Mouse (Mus musculus): ENCODE measurements around the gene Ppp1r1b. TPM values are rescaled to one million over a fixed set of nuclear protein-coding genes. Genes with fewer than 3 reads are reported as not detected.

The Ppp1r1b gene
- total RNA-seq, 2 experiments from 2014 or later = 0.35 TPM; not detected in 1

DNA sequence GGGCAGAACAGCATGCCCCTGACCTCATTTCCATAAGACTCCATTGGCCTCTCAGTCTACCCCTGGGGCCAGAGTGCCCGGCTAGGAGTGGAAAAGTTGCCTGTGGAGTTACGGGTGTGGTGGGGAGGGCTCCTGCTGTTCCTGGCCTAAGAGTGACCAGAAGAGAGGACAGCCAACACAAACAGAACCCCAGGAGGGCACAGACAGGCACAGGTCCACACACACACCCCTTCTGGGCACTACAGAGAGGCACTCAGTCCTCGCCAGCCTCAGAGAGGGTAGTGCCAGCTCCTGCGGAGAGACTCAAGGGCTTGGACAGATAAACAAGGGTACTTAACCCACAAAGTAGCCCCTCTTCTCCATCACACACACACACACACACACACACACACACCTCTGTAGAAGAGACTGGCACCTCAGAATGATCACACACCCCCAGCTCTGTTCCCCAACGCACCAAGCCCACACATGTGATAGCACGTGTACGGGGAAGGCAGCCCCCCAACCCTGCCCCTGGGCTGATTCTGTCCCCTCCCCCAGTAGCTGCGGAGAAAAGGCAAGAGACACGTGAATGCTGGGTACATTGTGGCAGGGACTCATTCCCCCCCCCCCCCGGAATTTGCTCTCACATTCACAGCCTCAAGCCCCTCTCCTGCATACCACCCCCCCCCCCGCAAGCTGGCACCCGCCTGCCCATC, 670 bp upstream of the Ppp1r1b start:
- no peak for DNase-seq

DNA sequence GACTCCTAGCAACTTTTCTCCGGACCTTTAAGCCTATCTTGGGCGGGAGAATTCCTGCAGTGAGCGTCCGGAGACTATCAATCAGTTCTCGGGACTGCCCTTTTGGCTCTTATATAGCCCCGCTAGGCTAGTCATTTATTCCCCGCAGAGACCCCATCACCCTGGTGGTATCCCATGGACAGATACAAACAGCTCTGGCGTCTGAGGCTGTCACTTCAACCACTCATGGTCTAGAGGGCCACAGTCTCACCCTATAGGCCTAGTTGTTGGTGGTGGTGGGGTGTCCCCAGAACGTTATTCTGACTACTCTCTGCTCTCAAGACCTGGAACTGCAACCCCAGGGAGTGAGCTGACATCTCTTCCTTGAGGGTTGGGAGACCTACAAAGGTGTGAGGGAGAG, 1.1 kb downstream of the Ppp1r1b start:
- no peak for DNase-seq

DNA sequence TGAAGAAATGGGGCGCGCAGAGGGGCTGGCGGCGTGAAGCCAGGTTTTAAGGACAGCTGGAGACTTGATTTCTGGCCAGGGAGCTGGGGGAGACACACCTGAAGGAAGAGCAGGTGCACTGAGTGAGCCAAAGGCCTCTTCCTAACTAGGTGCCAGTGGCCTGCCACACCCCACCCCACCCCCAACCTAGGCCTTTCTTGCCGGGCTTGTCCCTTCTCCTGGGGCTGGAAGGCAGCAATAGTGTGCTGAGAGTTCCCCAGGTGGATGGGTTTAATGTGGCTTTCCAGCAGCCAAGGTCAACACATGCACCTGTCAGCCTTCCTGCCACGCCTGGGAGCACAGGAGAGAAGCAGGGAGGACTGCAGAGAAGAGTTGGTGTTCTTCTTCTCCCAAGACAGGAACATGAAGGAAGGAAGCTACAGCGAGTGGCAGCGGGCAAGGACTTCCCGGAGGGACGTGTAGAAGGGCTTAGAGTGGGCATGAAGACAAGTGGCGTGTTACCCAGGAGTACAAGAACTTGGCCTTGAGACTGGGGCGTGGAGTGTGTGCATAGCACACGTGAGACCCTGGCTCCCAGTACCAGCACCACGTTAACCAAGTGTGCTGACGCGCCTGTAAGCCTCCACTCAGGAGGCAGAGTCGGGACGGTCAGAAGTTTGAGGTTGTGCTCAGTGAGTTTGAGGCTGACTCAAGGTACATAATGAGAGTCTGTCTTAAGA, 4.2 kb downstream of the Ppp1r1b start:
- no peak for DNase-seq

DNA sequence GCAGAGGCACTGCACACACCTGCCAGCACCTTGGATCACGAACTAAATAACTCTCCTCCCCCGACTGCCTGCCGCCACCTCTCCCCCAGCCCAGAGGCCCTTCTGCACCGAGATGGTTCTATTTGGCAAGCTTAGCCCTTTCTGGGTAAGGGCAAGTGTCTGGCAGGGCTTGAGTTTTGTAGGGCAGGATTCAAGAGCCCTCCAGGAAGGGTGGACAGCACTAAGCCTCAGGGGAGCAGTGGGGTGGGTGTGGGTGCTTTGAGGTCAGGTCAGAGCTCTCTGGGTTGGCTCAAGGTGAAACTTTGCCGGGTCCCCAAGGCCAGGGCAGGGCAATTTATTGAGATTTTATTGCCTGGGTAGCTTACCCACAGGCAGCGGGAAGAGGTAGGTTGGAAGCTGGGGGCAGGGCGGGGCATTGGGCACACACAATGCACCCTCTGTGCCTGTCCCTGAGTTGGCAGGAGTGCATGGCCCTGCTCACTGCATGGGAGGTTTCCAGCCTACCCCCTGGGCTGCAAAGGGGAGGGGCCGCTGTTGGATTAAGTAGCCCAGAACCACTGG, 5.5 kb downstream of the Ppp1r1b start:
- no peak for DNase-seq

DNA sequence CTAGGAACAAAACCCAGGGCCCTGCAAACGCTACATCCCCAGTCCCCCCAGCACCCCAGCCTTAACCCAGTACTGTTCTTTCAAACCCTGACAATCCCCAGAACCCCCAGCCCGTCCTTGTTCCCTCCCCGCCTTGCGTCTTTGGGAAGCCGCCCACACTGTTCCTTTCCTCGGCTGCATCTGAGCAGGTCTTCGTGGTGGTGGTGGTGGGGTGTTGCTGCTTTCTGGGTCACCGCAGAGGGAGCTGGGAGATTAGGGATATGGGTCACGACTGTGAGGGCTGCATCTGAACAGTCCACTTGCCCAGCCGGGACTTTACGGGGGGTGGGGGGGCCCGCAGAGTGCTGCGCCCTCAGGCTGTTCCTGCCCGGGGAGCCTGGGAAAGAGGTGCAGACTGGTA, 6.2 kb downstream of the Ppp1r1b start:
- DNase-seq = no peak

DNA sequence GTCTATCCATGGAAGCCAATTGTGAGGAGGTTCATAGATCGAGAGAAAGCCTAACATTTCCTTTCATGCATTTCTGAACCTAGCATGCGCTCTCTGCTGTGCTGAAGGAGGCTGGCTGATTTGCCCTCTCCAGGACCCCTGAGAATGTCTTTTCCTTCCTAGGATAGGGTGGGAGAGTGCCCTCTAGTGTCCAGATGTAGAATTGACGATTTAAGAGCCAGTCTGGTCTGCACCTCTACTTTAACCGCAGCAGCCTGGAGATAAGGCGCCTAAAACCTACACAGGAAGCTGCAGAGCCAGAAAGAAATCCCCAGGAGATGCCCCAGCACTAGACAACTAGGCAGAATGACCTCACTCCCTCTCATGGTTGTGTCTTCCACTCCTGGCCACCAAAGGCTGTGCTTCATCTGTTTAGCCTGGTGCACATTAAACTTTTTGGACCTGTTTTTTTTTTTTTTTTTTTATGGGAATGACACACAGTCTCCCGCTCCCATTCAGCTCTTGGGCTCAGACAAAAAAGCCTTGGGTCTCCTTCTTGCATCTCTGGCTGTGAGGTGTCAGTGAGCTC, 7.6 kb downstream of the Ppp1r1b start:
- no peak for DNase-seq

DNA sequence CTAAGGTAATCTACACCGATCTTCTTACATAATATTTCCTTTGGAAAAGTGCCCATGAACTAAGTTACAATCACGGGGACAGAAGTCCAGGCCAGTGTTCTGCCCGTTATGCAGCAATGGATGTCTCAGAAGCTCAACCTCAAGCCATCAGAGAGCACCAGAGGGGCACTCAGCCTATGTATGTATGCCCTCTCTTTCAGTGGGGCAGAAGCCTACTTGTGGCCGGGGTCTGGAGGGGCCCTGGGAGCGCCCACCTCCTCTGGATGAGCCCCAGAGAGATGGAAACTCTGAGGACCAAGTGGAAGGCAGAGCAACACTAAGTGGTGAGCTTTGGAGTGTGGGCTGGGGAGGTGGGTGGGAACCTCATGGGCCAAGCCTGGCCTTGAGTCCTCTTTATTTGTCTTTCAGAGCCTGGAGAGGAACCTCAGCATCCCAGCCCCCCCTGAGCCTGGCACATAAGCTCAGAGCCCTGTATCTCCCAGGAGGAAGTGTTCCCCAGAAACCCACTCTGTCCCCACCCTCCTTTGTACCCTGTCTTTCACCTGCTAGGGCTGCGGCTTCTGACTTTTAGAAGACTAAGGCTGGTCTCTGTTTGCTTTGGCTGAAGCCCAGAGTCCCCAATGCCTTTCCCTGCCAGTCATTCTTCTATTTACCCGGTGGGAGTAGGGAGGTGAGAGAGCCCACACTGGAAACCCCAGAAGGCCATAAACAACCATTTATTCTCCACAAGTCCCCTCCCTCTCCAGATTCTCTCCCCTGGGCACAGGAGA, 8.6 kb downstream of the Ppp1r1b start:
- no peak for DNase-seq

DNA sequence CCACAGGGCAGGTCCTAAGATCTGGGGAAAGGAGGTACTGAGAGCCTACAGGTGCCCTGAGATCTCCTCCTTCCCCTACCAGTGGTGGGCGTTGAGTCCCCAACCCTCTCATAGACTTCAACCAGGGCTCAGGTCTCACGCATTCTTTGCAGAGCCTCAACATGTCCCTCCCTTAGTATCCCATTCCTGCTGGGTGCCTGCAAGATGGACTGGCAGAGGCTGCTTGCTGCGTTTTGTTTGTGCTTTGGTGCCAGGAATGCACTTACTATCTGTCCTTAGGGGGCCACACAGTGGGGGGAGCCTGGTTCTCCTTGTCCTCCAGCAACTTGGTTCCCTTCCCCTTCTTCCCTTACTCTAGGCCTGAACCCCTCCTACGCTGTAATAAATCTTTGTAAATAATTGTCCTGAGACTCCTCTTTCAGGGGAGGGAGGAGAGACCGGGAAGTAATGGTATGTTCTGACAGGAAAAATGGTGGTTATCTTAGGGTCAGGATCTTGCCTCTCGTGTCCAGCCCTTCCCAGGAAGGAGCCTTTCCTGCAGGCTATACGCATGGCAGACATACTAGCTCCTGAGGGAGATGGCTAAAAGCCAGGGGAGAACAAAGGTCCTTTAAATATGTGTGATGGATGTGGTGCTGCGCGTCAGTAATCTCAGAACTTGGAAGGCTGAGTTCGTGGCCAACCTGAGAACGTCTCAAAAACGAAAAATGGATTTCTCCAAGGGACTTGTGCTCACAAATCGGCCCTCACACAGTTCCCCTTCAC, 9.4 kb downstream of the Ppp1r1b start:
- no peak for DNase-seq

DNA sequence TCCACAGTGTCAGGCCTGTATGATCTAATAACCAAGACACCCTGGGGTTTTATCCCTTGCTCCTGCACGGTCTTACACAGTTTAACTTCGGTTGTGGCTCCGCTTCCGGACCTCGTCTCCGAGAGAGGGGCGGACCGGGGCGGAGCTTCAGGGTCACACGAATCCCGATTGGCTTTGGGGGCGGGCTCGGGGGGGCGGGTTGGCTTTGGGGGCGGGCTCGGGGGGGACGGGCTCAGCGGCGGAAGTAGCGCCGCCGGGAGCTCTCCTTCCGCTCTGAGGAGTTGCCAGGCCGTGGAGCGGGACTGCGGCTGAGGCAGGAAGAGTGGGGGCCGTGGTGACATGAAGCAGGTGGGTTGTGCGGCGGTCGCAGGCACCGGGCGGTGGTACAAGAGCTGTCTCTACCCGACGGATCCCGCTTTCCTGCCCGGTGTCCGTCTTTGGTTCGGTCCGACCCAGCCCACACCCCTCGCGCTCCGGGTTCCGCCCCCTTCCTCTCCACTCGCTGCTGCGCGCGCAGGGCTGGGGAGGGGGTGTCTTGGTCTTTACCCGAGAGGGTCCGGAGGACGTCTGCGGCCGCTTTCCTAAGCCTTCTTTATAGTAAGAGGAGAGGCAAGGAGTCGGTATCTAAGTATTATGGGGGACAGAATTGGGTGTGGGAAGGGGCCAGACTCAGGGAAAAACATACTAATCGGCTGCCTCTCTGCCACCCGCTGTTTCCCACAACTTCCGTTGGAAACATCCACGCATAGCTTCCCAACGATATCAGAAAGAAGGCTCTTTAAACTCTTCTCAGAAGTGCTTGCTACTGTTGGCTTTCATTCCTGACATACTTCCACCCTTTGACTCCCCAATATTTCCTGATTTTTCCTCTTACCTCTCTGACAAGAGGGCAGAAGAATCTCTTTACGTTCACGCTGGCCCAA, 10.2 kb downstream of the Ppp1r1b start, which contains the start of gene Stard3:
Gene Stard3, plus strand, starts transcription at position 208 of the 923 bp plus-strand sequence.
- peak; percentile 89 for DNase-seq

DNA sequence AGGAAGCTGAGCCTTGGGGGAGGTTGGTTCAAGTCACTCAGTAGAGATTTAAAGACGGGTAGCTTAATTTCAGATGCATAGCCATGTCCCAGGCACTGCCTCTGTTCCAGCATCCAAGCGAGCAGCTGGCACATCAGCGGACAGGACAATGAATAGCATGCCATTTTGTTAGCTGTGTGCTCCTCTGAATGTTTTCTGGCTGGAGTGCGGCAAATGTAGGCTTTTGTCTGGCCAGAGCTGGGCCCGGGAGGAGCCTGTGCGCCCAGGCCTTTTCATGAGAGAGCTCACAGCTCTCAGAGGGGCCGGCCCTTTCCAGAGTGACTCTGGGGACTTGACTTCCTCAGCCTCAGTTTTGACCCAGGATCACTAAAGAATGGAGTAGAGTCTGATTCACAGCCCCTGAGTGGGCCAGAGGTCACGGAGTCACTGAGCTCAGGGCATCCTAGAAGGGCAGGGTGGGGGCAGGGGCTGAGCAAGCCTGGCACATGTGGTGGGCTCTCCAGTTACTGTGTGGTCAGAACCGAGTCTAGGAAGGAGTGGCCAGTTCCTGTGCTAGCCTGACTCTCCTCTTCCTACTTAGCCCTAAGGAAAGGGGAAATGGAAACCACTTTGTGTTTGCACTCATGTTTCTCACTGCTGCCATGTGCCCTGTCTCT, 12.8 kb downstream of the Ppp1r1b start:
- no peak for DNase-seq

DNA sequence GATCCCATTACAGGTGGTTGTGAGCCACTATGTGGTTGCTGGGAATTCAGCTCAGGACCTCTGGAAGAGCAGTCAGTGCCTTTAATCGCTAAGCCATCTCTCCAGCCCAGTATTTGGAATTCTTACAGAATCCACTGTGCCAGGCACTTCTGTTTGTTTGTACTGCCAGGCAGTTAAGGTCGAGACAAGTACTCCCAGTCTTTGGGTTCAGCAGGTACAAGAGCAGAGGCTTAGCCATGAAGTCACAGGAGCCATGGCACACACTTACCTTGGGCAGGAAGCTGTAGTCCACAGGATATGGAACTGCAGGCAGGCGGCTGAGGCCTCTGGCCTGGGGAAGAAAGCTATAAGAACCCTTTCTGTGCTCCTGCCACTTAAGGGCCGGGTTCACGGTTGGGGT, 15.6 kb downstream of the Ppp1r1b start:
- DNase-seq = no peak

DNA sequence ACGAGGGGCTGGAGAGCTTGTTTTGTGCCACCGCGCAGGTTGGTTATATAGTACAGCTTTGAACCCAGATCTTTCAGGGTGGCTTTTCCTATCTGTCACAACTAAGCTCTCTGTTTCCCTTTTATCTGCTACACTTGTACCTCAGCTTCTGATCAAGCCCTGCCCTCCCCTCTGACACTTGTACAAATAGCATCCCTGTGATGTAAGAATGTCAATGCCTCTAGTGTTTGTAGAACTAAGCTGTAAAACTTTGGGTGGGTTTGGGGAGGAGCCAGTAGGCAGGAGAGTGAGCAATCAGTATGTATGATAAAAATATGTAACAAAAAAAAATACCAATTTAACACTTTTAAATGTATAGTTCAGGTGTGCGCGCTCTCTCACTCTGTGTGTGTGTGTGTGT, 16.2 kb downstream of the Ppp1r1b start:
- no peak for DNase-seq

DNA sequence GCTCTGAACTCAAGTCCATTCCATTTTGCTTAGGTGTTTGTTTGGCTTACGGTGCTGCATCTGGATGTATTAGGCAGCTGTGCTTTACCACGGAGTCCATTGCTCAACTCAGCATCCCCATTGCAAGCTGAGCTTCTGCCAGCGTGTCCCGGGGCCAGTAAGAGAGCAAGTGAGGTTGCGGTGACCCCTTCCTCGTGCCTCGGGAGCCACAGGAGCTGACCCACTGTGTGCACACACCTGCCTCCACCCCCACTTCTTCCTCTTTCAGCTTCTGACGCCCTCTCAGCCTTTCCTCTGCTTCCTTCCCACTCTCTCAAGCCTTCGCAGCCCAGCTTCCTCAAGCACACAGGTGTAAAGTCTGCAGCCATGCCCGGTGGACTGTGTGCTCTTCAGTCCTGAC, 18.1 kb downstream of the Ppp1r1b start:
- DNase-seq = no peak

DNA sequence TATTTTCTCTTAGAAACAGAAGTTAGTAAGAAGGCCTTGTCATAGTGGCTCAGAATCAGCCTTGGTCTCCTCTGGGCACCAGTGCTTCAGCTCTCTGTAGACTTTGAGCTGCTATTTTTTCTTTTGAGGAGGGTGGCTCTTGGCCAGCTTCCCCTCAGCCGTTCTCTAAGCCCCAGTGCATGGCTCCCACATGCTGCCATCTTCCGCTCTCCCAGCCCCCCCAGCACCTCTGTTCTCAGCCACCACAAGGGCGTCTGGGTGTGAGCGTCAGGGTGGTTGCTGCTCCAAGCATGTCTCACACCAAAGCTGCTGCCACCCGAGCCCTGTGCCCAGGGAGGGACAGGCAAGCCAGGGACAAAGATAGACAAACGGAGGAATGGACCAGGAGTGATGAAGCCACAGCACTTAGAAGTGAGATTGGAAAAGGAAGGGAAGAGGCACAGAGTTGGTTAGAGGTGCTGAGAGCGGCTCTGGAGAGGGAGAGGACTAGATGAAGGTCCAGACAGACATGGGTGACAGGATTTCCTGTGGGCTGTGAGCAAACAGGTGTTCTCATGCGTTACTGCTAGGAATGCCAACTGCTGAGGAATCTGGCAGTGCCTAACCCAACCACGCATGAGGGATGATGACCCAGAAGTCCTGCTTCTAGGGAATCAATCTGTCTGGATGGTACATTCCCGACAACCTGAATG, 19.1 kb downstream of the Ppp1r1b start:
- DNase-seq = no peak

DNA sequence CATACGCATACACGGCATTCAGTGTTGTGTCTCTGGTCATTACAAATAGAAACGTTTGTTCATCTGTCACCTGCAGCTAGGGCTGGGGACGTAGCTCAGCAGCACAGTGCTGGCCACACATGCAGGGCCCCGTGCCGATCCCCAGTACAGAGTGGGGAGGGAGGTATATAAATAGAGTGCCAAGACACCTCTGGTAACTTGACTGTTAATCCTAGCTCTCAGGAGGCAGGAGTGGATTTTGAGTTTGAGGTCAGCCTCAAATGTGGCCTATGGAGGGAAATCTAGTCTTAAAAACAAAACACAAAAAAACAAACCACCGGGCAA, 19.6 kb downstream of the Ppp1r1b start:
- DNase-seq = no peak

DNA sequence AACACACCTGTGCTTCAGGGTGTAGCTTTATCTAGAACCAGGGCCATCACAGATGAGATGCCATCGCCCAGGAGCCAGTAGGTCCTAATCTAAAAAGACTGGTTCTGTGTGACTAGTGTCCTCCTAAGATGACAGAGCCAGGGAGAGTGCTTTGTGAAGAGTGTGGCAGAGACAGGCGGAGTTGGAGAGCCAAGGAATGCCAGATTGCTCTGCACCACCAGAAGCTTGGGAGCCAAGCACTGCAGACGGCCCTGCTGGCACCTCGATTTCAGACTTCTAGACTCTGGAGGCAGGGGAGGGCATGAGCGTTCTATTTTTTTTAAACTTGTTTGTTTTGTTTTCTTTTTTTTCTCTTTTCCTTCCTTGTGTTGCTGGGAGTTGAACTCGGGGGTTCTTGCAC, 21.1 kb downstream of the Ppp1r1b start:
- no peak for DNase-seq

DNA sequence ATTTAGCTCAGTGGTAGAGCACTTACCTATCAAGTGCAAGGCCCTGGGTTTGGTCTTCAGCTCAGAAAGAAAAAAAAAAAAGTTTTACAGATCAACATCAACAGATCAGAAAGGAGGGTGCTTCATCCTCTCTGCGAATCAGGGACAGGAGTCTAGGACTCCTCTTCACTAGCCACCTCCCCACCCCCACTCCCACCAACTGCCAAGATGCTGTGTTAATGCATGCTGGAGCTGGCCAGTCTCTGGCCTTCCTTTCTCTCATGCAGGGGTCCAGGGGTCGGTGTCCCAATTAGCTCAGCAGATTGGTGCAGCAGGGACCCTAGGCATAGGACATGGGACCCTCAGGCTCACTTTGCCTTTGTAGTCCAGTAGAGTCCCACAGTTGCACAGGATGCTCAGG, 22.4 kb downstream of the Ppp1r1b start:
- DNase-seq = no peak

DNA sequence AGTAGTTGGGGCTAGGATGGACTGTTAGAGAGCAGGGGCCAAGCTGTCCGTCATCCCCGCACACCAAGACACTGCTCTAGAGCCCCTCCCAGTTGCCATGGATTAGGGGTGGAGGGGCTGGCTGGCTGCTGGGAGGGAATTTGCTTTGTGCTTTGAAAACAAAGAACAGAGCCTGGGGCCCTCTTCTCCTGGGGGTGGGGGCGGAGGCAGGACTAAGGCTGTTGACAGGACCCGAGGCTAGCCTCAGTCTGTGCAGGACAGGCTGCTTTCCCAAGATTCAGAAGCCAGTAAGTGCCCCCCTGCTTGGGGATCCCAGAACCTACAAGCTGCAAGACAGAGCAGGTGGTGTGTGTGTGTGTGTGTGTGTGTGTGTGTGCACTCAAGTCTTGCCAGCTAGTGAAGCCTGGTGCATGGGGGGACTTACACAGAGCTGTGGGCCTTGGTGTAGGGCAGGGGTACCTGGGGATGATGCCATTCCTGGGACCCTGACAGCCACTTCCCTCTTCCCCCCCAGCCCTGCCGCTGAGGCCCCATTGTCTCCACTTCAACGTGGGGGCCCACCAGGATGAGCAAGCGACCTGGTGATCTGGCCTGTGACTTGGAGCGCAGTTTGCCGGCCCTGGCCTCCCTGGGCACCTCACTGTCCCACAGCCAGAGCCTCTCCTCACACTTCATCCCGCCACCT, 23.5 kb downstream of the Ppp1r1b start:
- DNase-seq = no peak

DNA sequence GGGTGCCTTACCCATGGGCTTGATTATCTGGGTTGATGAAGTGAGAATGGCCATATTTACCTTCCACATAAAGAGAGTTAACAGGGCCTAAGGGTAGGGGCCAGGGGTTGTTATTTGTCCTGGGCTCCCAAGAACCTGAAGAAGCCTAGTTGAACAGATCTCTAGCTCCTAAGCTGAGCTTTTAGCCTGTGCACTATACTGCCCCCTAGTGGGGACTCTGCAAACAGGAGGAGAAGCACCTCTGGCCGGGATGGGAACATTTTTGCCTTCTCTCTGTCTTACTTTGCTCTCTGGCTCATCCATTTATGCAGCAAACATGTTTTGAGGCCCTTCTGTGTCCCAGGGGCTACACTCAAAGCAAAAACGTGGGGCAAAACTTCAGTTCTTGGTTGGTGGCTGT, 24.2 kb downstream of the Ppp1r1b start:
- DNase-seq = no peak
